Mouse (Mus musculus): Measurements from ENCODE around the gene Arid3a. TPM values are rescaled to one million over a fixed set of nuclear protein-coding genes. Genes with fewer than 3 reads are reported as not detected.

Arid3a gene
- total RNA-seq, 2 experiments from 2014 or later: 4.2 to 4.8 TPM

DNA sequence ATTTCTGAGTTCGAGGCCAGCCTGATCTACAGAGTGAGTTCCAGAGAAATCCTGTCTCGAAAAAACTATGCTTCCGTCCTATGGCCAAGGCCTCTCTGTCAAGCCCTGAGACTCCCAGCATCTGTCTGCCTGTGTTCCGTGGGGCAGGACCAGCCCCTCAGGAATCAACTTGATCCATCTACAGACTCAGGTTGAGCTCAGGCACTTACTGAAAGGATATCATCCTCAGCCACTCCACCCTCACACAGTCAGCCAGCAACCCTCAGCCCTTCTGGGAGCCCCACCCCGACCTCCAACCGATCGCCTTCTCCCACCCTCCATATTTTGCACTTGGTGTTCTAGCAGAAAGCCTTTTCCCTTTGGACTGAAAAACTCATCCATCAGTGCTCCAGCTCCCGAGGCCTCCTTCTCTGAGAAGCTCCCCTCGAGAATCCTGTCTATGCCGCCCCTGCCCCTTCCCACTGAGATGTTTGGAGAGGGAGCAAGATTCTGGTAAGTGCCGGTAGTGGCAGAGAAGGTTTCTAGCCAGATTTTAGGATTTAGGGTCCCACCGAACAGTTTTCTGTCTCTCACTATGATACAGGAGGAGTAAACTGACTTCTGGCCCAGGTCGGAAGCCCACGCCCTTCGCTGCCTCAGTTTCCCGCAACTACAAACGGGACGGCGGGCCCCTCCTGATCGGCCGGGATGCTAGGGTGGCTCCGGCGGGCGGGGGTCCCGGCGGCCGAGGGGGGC, 61.1 kb downstream of the Arid3a start:
- no peak for ATAC-seq (replicated peaks; ENCODE audit: low FRiP score, poor library complexity, severe bottlenecking)

DNA sequence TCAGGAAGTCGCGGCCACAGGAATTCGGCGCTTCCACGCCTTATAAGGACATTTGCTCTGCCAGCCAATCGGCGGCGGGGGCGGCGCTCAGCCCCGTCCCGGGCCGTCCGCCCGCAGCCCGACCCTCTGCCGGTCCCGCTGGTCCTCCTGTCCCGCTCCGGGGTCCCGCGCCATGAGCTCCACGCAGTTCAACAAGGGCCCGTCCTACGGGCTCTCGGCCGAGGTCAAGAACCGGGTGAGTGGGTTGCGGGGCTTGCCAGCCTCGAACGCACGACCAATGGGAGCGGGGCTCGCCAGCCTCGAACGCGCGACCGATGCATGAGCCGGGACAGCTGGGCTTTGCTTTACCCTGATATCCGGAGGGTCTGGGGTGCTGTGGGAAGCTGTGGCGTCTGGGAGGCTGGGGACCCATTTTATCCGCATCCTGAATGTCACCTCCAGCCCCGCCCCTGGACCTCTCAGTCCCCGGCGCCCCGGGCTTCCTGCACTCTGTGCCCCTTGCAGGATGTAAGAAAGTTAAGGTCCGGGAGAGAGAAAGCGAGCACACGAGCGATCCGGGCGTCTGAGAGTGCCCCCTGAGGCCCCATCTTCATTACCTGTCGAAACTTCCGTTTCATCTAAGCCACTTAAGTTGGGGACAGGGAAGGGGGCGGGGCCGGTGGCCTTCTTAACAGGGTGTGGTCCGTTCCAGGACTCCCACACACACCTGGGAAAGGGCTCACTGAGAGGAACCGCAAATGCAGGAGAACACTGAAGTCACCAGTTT, 61.8 kb downstream of the Arid3a start, which contains the start of gene Cnn2:
Gene Cnn2 (plus strand): TSS at position 79 of the 766 bp plus-strand sequence.
- ATAC-seq (replicated peaks; ENCODE audit: low FRiP score, poor library complexity, severe bottlenecking): no peak

GRCm38 (mm10) chr10:79989272-79989786, 62.5 kb downstream of the Arid3a start:
- ATAC-seq (replicated peaks; ENCODE audit: low FRiP score, poor library complexity, severe bottlenecking): no peak

DNA sequence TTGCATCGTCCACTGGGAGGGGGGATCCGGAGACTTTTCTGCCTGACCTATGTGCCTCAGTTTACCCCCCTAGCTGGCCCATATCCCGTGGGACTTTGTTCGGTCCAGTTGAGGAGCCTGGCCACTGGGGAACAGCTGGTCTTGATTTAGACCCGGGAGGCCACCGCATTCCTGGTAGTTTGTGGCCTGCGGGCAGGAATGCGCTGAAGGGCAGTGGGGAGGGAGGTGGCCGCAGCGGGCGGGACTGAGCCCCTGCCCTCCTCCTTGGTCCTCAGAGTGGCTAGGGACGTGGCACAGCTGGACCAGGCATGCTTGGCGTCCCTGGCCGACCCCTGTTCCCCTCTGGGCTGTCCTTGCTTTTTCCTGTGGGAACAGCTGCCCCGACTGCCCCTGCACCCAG, 63.0 kb downstream of the Arid3a start:
- no peak for ATAC-seq (replicated peaks; ENCODE audit: low FRiP score, poor library complexity, severe bottlenecking)

DNA sequence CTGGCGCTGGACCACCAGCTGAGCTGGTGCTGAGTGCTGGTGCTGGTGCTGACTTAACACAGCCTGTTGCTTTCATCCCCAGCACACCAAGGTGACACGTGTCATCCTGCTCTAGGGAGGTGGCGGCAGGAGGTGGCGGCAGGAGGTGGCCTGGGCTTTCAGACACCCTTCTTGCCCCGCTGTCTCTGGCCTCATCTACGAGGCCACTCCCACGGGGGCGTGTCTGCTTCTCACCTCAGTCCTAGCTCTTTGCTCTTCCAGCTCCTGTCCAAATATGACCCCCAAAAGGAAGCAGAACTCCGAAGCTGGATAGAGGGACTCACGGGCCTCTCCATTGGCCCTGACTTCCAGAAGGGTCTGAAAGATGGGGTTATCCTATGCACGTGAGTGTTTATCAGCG, 64.3 kb downstream of the Arid3a start:
- no peak for ATAC-seq (replicated peaks; ENCODE audit: low FRiP score, poor library complexity, severe bottlenecking)

- no peak for ATAC-seq (replicated peaks; ENCODE audit: low FRiP score, poor library complexity, severe bottlenecking)
Observed at GRCm38 (mm10) chr10:79991548-79991947, 64.7 kb downstream of the Arid3a start.

DNA sequence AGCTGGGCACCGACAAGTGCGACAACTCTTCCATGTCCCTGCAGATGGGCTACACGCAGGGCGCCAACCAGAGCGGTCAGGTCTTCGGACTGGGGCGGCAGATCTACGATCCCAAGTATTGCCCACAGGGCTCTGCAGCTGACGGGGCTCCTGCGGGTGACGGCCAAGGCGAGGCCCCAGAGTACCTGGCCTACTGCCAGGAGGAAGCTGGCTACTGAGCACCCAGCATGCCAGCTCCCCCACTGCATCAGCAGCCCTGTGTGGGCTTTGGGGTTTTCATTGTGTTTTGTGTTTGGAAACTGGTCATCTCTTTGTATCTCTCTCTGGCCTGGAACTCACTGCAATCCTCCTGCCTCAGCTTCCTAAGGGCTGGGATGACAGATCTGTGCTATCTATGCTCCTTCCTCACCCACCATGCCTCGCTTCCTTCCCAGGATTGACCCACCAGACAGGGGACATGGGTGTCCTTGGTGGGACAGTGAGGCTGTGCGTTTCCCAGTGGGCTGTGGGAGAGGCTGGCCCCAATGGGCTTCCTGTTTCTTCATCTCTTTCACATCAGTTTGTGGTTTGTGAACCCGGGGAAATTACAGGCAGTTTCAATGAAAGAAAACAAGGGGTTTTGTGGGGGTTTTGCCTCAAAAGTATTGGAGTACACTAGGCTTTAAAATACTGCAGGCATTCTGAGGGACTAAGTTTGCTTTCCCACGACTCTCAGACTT, 67.7 kb downstream of the Arid3a start:
- no peak for ATAC-seq (replicated peaks; ENCODE audit: low FRiP score, poor library complexity, severe bottlenecking)

DNA sequence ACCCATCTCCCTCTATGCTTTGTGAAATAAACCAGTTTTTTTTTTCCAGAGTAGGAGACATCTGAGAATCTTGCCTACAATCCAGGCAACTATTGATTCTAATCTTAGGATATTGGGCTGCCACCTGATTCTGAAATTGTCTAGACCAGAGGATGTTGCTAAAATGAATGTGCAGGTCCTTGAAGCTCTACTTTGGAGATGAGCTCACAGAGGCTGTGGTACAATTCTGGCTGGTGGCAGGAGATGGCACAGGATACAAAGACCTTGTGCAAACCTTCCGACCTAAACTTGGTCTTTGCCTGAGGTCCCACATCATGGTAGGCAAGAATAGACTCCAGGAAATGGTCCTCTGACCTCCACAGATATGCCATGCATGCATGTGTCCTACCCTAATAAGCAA, 68.8 kb downstream of the Arid3a start:
- no peak for ATAC-seq (replicated peaks; ENCODE audit: low FRiP score, poor library complexity, severe bottlenecking)

GRCm38 (mm10) chr10:79996272-79997033, 69.6 kb downstream of the Arid3a start, which contains the start of gene Abca7:
TSS of gene Abca7 (plus strand) at chr10:79996494.
- ATAC-seq (replicated peaks; ENCODE audit: low FRiP score, poor library complexity, severe bottlenecking): peak; percentile 85

DNA sequence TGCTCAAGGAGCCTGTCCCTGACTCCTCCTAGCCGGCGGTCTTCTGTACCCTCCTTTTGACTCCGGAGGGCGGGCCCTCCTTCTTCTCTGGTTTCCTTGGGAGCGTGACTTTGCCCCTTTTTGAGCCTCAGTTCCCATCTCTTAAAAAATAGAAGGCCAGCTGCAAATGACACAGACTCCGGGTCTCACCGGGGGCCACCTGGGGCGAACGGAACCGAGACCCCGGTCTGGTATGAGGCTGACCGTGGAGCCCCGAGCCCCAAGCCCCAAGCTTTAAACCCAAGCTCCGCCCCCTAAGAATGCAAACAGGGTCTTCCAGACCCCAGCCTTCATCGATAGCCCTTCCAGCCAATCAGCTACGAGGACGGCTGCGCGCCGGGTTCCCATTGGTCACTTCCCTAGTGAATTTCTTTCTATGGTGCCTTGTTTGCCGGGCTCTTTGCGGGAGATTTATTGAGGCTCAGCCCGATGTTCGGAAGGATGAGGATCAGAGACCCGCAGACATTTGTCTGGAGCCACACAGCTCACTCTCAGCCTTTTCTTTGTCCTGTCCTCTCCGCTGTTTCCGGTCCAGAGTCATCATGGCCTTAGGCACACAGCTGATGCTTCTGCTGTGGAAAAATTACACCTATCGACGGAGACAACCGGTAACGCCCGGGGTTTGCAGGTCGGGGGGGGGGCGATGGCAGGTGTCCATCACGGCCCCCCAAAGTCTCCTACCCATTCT, 70.4 kb downstream of the Arid3a start:
- ATAC-seq (replicated peaks; ENCODE audit: low FRiP score, poor library complexity, severe bottlenecking): peak; percentile 73

DNA sequence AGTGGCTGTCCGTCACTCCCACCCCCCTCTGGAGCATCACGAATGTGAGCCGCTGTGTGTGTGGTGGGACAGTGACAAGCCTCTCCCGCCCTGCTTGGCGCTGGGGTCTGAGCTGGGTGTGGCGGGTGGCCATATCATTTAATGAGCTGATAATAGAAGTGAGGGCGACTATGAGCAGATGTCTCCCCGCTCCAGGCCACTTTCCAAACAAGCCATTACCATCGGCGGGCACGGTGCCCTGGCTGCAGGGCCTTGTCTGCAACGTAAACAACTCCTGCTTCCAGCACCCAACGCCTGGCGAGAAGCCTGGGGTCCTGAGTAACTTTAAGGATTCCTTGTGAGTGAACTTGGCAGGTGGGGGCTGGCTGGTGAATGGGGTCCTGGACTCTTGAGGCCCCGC, 71.0 kb downstream of the Arid3a start:
- ATAC-seq (replicated peaks; ENCODE audit: low FRiP score, poor library complexity, severe bottlenecking): peak; percentile 35

- no peak for ATAC-seq (replicated peaks; ENCODE audit: low FRiP score, poor library complexity, severe bottlenecking)
Observed at GRCm38 (mm10) chr10:80001945-80002344, 75.1 kb downstream of the Arid3a start.

DNA sequence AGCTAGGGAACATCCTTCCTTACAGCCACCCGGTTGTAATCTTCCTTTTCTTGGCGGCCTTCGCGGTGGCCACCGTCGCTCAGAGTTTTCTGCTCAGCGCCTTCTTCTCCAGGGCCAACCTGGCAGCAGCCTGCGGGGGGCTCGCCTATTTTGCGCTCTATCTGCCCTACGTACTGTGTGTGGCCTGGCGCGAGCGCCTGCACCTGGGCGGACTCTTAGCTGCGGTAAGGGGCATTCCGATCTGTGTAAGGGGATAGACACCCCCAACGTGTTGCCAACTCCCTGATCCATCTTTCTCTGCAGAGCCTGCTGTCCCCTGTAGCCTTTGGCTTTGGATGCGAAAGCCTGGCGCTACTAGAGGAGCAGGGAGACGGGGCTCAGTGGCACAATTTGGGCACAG, 76.0 kb downstream of the Arid3a start:
- no peak for ATAC-seq (replicated peaks; ENCODE audit: low FRiP score, poor library complexity, severe bottlenecking)

GRCm38 (mm10) chr10:80003374-80004232, 76.8 kb downstream of the Arid3a start:
- peak; percentile 47; the same call in 1 of the 2 replicates for ATAC-seq (replicated peaks; ENCODE audit: low FRiP score, poor library complexity, severe bottlenecking)

DNA sequence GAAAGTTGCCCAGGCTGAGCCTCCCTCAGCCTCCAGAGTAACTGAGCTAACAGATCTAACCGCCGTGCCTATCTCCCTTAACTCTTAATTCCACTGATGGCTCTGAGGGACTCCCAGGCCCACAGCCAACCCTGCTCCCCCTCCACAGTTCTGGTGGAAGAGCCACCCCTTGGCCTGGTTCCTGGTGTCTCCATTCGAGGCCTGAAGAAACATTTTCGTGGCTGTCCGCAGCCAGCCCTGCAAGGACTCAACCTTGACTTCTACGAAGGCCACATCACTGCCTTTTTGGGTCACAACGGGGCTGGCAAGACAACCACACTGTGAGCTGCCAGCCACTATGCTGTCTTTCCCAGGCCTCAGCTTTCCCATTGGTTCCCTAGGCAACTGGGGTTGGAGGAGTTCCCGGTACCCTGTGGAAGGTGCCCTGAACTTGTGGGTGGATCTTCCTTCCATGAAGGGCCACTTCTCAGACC, 77.4 kb downstream of the Arid3a start:
- no peak for ATAC-seq (replicated peaks; ENCODE audit: low FRiP score, poor library complexity, severe bottlenecking)

All from erythroid progenitor cell, adult 5-6 weeks (primary cell).